ENCODE assay signal across 10 mouse cellular contexts in genomic region chr15:80366899-80367298, GRCm38 (mm10).
DNase-seq lines count a peak whose midpoint lies in the region; ATAC-seq lines count a peak whose summit lies in the region.
"Had no signal": no experiment of that assay in that cellular context is flagged by ENCODE, and none has a peak within 500 bp of the region (broad histone marks: within the 10 kb centered on the region; RNA-seq: fewer than 3 reads in every experiment).

No protein-coding gene starts in this region.

- H3K4me1 ChIP-seq in kidney, embryonic 15.5 days = peaks cover 12% of the 10 kb centered on the region
- H3K4me1 ChIP-seq in hindbrain, embryonic 16.5 days (ENCODE audit: control insufficient read depth, insufficient read depth, low read depth, low read length) = peaks cover 10% of the 10 kb centered on the region; the same call in 1 of the 2 replicates
- 0 out of 2 replicates have a peak, but pooled peaks cover 4% of the 10 kb centered on the region for H3K4me1 ChIP-seq in neural tube, embryonic 14.5 days (ENCODE audit: control insufficient read depth, insufficient read depth, low read length)

- WGBS in kidney, embryonic 15.5 days = 9% methylated on average over 16 of the region's 16 CpGs
- WGBS in hindbrain, embryonic 16.5 days = 27% methylated on average over 16 of the region's 16 CpGs
- 24% methylated on average over 16 of the region's 16 CpGs for WGBS in neural tube, embryonic 14.5 days

- peak; percentile 43; the same call in 1 of the 2 replicates for ATAC-seq in kidney, embryonic 15.5 days (replicated peaks; ENCODE audit: low FRiP score)
- peak; percentile 47; the same call in 1 of the 2 replicates for ATAC-seq in hindbrain, embryonic 16.5 days
- ATAC-seq in neural tube, embryonic 14.5 days (ENCODE audit: low read depth) = peak; percentile 65

- H3K4me2 ChIP-seq in kidney, embryonic 15.5 days = peak overlapping the region; percentile 12; the same call in 1 of the 2 replicates
- H3K4me2 ChIP-seq in hindbrain, embryonic 16.5 days (ENCODE audit: low read length) = no peak overlapping the region
- no peak overlapping the region for H3K4me2 ChIP-seq in neural tube, embryonic 14.5 days (ENCODE audit: low read depth, low read length)
- H3K4me2 ChIP-seq: heart, embryonic 13.5 days had no signal

- no peak for DNase-seq in kidney, adult 9 months
- peak; percentile 62 for DNase-seq in brain, adult 2 months (ENCODE audit: low read depth, low spot score)
- no peak for DNase-seq in cerebellum, adult 9-11 months
- DNase-seq in gastrocnemius, postnatal 25 days = no peak
- no peak for DNase-seq in heart, adult 18-20 months

- H3K9ac ChIP-seq in kidney, embryonic 15.5 days = no peak overlapping the region
- H3K9ac ChIP-seq in hindbrain, embryonic 16.5 days (ENCODE audit: low read depth, low read length) = peak overlapping the region; percentile 29
- H3K9ac ChIP-seq in neural tube, embryonic 14.5 days (replicated peaks; ENCODE audit: low read depth, low read length) = no peak overlapping the region
- H3K9ac ChIP-seq: heart, embryonic 13.5 days; liver, embryonic 14.5 days had no signal

- H3K36me3 ChIP-seq in kidney, embryonic 15.5 days = no peaks in the 10 kb centered on the region
- H3K36me3 ChIP-seq in hindbrain, embryonic 16.5 days (ENCODE audit: control insufficient read depth, insufficient read depth, low read length) = no peaks in the 10 kb centered on the region
- no peaks in the 10 kb centered on the region for H3K36me3 ChIP-seq in neural tube, embryonic 14.5 days (ENCODE audit: control insufficient read depth, insufficient read depth, low read length)
- H3K36me3 ChIP-seq: heart, embryonic 13.5 days had no signal

- H3K9me3 ChIP-seq in kidney, embryonic 15.5 days (replicated peaks) = no peaks in the 10 kb centered on the region
- no peaks in the 10 kb centered on the region for H3K9me3 ChIP-seq in hindbrain, embryonic 16.5 days (ENCODE audit: control insufficient read depth, low read length)
- H3K9me3 ChIP-seq in neural tube, embryonic 14.5 days (ENCODE audit: control insufficient read depth, low read length) = no peaks in the 10 kb centered on the region
- H3K9me3 ChIP-seq: heart, embryonic 13.5 days had no signal

- H3K4me3 ChIP-seq in kidney, embryonic 15.5 days (replicated peaks) = no peak overlapping the region
- H3K4me3 ChIP-seq in hindbrain, embryonic 16.5 days (ENCODE audit: low read length) = no peak overlapping the region
- no peak overlapping the region for H3K4me3 ChIP-seq in neural tube, embryonic 14.5 days (ENCODE audit: low read depth, low read length)
- H3K4me3 ChIP-seq: heart, embryonic 13.5 days had no signal

- H3K27me3 ChIP-seq in kidney, embryonic 15.5 days = peaks cover 19% of the 10 kb centered on the region
- H3K27me3 ChIP-seq in hindbrain, embryonic 16.5 days (replicated peaks; ENCODE audit: control insufficient read depth, insufficient read depth, low read length) = no peaks in the 10 kb centered on the region
- H3K27me3 ChIP-seq in neural tube, embryonic 14.5 days (ENCODE audit: control insufficient read depth, insufficient read depth, low read length) = no peaks in the 10 kb centered on the region

- no peak overlapping the region for H3K27ac ChIP-seq in kidney, embryonic 15.5 days
- peak overlapping the region; percentile 32; the same call in 1 of the 2 replicates for H3K27ac ChIP-seq in hindbrain, embryonic 16.5 days (ENCODE audit: low read depth, low read length)
- no peak overlapping the region; the same call in 1 of the 2 replicates for H3K27ac ChIP-seq in neural tube, embryonic 14.5 days (ENCODE audit: low read depth, low read length)
- H3K27ac ChIP-seq: heart, embryonic 13.5 days; liver, embryonic 14.5 days had no signal
